ENCODE assay signal across 9 mouse cellular contexts in the genomic region with DNA sequence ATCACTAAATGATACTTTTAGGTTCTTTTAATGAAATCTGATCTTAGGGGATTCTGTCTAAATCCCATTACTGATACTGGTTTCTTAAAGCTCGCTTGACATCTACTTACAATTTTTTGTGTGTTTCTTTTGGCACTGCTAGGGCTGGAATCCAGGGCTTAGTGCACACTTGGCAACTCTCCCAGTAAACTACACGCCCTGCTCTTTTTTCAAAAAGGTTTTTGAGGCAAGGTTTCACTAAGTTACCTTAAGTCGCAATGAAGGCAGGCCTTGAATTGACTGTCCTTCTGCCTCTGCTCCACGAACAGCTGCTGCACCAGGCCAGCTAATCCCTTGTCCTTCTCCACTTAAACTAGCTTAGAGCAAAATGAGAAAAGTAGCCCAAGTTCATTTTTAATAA. TPM values are rescaled to one million over a fixed set of nuclear protein-coding genes. Genes with fewer than 3 reads are reported as not detected.
DNase-seq lines count a peak whose midpoint lies in the region; ATAC-seq and TF ChIP-seq lines count a peak whose summit lies in the region.
"Had no signal": no experiment of that assay in that cellular context is flagged by ENCODE, and none has a peak within 500 bp of the region (broad histone marks: within the 10 kb centered on the region; RNA-seq: fewer than 3 reads in every experiment).

No protein-coding gene starts in this region.

- 36% methylated on average over 4 of the region's 4 CpGs for whole genome bisulfite sequencing in forebrain, embryonic 14.5 days
- WGBS in forebrain, embryonic 12.5 days, result 73% methylated on average over 4 of the region's 4 CpGs
- WGBS in lung, adult 2 months, result 38% methylated on average over 4 of the region's 4 CpGs

- peak; percentile 50 for DNase-seq in forebrain, embryonic 14.5 days (ENCODE audit: low spot score)
- peak; percentile 63 to 68 for DNase-seq in lung, adult 18-20 months
- DNase-seq in lung, adult 2 months, result no peak
- DNase-seq in heart, postnatal 4 days, result peak; percentile 17
- peak; percentile 64 for DNase-seq in lung, postnatal 25 days (ENCODE audit: low spot score)
- no peak for DNase-seq in spleen, postnatal 14 days (ENCODE audit: low spot score in 2 of 2)
- no peak for DNase-seq in layer of hippocampus, adult 11-12 months (ENCODE audit: low spot score)
- DNase-seq: liver, postnatal 0 days had no signal

- TF ChIP-seq POLR2A in lung, adult 2 months (IDR thresholded peaks at IDR 0.05; ENCODE audit: borderline replicate concordance, extremely low read depth, low read depth, low read length), result no peak

- no peaks in the 10 kb centered on the region for H3K27me3 ChIP-seq in forebrain, embryonic 14.5 days (replicated peaks; ENCODE audit: control insufficient read depth, insufficient read depth, low read length)
- H3K27me3 ChIP-seq in forebrain, embryonic 12.5 days, result no peaks in the 10 kb centered on the region

- no peak overlapping the region for H3K27ac ChIP-seq in forebrain, embryonic 14.5 days (ENCODE audit: low read depth, low read length)
- no peak overlapping the region for H3K27ac ChIP-seq in forebrain, embryonic 12.5 days

- H3K36me3 ChIP-seq in forebrain, embryonic 14.5 days (ENCODE audit: control insufficient read depth, insufficient read depth, low read length), result peaks cover 37% of the 10 kb centered on the region
- H3K36me3 ChIP-seq in forebrain, embryonic 12.5 days (replicated peaks), result peaks cover 33% of the 10 kb centered on the region

- ATAC-seq in forebrain, embryonic 14.5 days, result no peak
- ATAC-seq in forebrain, embryonic 12.5 days (ENCODE audit: low FRiP score), result no peak
- ATAC-seq: liver, postnatal 0 days had no signal

- H3K4me1 ChIP-seq in forebrain, embryonic 14.5 days (ENCODE audit: control insufficient read depth, insufficient read depth, low read length), result no peaks in the 10 kb centered on the region
- H3K4me1 ChIP-seq in forebrain, embryonic 12.5 days, result no peaks in the 10 kb centered on the region
- H3K4me1 ChIP-seq in lung, adult 2 months (ENCODE audit: control insufficient read depth, insufficient read depth, low read length), result no peaks in the 10 kb centered on the region

- TF ChIP-seq CTCF in lung, adult 2 months (IDR thresholded peaks at IDR 0.05; ENCODE audit: insufficient read depth, low read length), result no peak

- no peak overlapping the region for H3K4me3 ChIP-seq in forebrain, embryonic 14.5 days (ENCODE audit: low read depth, low read length)
- H3K4me3 ChIP-seq in forebrain, embryonic 12.5 days (replicated peaks), result no peak overlapping the region
- no peak overlapping the region for H3K4me3 ChIP-seq in lung, adult 2 months (replicated peaks; ENCODE audit: extremely low read depth, low read depth, low read length)

- H3K9ac ChIP-seq in forebrain, embryonic 14.5 days (ENCODE audit: low read length), result no peak overlapping the region
- no peak overlapping the region for H3K9ac ChIP-seq in forebrain, embryonic 12.5 days
- H3K9ac ChIP-seq: liver, postnatal 0 days had no signal

- H3K9me3 ChIP-seq in forebrain, embryonic 14.5 days (replicated peaks; ENCODE audit: control insufficient read depth, low read length), result no peaks in the 10 kb centered on the region
- no peaks in the 10 kb centered on the region for H3K9me3 ChIP-seq in forebrain, embryonic 12.5 days

- no peak overlapping the region for H3K4me2 ChIP-seq in forebrain, embryonic 14.5 days (ENCODE audit: low read length)
- no peak overlapping the region for H3K4me2 ChIP-seq in forebrain, embryonic 12.5 days

RNA-seq across cellular contexts. Expression of gene Nampt, which starts 15.9 kb away (rescaled TPM):
- polyA plus RNA-seq in forebrain, embryonic 14.5 days (2014; fragmentation: Nextera tagmentation; extraction: Ambion mirVana), result 39.4 and 44.3 TPM in 2 replicates
- 31.1 and 34.3 TPM in 2 replicates for polyA plus RNA-seq in forebrain, embryonic 12.5 days (2016; fragmentation: Nextera tagmentation; extraction: Ambion mirVana)
- polyA plus RNA-seq in lung, adult 2 months (2012; rRNA removed), result 11.4 and 22.2 TPM in 2 replicates
- total RNA-seq in heart, postnatal 4 days (2021), result 10 to 100 TPM; 17.5 to 20.0 TPM

Comparison
In these comparisons a context has a peak if more than half of its experiments do, and no peak if none do; other contexts are left out.
1. DNase-seq: peak in forebrain, embryonic 14.5 days (single experiment), lung, adult 18-20 months (2 of 2), heart, postnatal 4 days (single experiment) and lung, postnatal 25 days (single experiment); none in lung, adult 2 months (single experiment), spleen, postnatal 14 days (0 of 2) and layer of hippocampus, adult 11-12 months (single experiment).